Mouse (Mus musculus) stomach, postnatal 0 days (tissue): Measurements from ENCODE around the gene Pak6.

ENCODE experiments used
- CTCF ChIP-seq: IDR thresholded peaks from 2 replicates; pipeline ENCODE4 v1.5.1; 2016; ENCODE audit warnings: antibody characterized with exemption, low read depth, mild to moderate bottlenecking, moderate library complexity
- EP300 ChIP-seq: optimal IDR thresholded peaks from 2 replicates; pipeline ENCODE3; 2016; ENCODE audit warnings: antibody characterized with exemption

DNA sequence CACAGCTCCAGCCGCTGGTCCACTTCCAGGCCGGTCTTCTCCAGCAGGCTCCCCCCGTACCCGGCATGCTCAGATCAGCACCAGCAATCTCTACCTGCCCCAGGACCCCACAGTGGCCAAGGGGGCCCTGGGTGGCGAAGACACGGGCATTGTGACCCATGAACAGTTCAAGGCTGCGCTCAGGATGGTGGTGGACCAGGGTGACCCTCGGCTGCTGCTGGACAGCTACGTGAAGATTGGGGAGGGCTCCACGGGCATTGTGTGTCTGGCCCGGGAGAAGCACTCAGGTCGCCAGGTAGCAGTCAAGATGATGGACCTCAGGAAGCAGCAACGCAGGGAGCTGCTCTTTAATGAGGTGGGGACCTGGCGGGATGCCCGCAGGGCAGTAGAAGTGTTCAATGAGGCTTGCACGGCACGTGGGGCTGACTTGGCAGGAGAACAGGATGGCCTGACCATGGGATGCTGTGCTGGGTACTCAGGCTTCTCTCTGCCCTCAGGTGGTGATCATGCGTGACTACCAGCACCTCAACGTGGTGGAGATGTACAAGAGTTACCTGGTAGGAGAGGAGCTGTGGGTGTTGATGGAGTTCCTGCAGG, 30.4 kb downstream of the Pak6 start:
- TF ChIP-seq CTCF (no peak), EP300 (no peak)
